Mouse (Mus musculus) layer of hippocampus, postnatal 25 days (tissue): ENCODE data around the gene Snx13. TPM values are rescaled to one million over a fixed set of nuclear protein-coding genes. Genes with fewer than 3 reads are reported as not detected.

Experiments
- DNase-seq, 2 experiments: peaks; one replicate each; pipeline ENCODE4 v3.0.0; 2022; ENCODE audit warnings: mixed read lengths in 2 of 2, low spot score in 1 of 2; ENCODE audit errors: extremely low spot score in 1 of 2
- total RNA-seq, 2 experiments: library from RNA; stranded (reverse); gene quantifications; 2 replicates each; pipeline ENCODE4 v1.2.3; 2021

Snx13 gene
- total RNA-seq: 10 to 100 TPM; 56.6 to 63.1 TPM

DNA sequence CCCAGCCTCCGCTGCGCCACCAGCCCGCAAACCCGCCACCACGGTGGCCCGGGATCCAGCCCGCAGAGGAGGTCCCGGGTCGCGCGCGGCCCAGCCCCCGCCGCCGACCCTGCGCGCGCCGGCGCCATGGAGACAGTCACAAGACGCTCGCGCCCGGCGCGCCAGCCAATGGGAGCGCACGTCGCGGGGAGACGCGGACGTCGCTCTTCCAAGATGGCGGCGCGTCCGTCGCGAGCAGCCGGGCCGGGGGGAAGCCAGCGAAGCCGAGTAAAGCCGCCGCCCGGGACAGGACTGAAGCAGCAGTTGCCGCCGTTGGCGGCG, at the start of gene Snx13:
TSS of gene Snx13 (plus strand) at position 188 of the 321 bp plus-strand sequence.
- peak; percentile 82 for DNase-seq

DNA sequence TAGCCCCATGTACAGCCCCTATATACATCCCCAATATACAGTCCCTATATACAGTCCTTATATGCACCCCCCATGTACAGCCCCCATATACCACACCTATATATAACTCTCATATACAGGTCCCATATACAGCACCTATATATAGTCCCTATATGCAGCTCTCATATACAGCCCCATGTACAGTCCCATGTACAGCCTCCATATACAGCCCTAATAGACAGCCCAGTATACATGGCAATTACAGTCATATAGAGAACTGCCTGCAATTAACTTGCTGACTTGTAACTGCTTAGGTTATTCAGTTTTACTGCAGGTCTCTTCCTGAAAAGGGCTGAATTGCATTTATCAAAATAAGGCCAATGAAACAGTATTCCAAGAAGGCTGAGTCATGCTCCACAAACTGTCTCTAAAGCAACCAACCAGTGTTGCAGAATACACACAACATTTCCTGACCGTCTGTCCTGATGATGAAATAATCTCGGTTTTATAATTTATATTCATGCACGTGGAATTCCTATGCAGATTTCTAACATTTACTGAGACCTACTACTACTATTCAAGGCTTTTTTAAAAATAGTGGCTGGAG, 49.3 kb upstream of the Snx13 start:
- no peak for DNase-seq

GRCm38 (mm10) chr12:34998778-34999467, 48.1 kb upstream of the Snx13 start:
- DNase-seq: no peak

DNA sequence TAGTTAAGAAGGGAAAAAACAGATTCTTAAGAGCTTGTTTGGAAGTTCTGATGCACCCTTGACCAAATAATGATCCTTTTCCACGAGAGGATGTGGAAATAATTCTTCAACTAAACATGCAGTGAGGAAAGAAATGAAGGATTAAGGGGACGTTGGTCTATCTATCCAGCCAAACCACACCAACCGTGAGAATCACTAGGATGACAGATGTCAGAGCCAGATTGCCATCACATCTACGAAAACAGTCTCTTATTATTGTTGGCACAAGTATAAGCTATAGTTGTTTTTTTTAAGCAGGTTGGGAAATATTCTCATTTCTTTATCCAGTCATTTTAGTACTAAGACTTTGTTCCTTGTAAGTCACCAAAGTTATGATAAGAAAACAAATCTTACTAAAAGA, 46.7 kb upstream of the Snx13 start:
- DNase-seq: no peak

DNA sequence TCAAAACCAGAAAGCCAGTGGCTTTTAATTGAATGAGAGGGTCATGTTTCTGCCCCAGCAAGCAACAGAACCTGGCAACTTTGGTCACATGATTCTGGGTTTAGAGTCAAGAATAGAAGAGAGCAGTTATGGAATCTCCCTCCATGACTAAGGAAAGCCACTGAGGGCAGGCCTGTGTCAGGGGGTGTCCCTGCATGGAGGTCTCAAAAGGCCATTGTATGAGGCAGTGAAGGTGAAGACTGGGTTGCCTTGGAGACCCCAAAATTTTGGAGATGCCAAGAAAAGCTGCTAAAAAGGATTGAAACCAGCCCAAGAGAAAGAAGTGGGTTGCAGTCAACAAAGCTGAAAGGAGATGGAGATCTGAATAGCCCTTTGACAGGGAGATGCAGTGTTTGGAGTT, 41.2 kb upstream of the Snx13 start:
- DNase-seq: no peak

GRCm38 (mm10) chr12:35007851-35008250, 39.1 kb upstream of the Snx13 start:
- no peak for DNase-seq

- DNase-seq: no peak
These were observed 38.4 kb upstream of the Snx13 start for GRCm38 (mm10) chr12:35008340-35009137.

DNA sequence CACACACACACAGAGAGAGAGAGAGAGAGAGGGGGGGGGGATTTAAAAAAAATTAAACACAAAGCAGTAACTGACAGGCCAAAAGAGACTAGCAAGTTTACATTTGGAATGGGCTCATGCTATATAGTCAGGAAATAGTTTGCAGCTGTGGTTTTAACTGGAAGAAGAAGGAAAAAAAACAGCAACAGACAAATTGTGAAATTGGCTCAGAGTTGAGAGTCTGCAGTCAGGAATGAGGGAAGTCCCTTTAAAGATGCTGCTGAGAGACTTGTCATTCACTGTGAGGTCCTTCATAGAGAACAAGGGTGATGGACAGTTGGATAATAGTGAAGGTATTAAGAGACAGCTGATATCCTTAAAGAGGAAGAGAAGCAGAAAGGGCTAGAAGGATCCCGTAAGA, 35.5 kb upstream of the Snx13 start:
- no peak for DNase-seq

GRCm38 (mm10) chr12:35013950-35014349, 33.0 kb upstream of the Snx13 start:
- no peak for DNase-seq

- DNase-seq: no peak
These were observed 30.9 kb upstream of the Snx13 start for GRCm38 (mm10) chr12:35016056-35016455.

- no peak for DNase-seq
These were observed 30.3 kb upstream of the Snx13 start for GRCm38 (mm10) chr12:35016481-35017250.

DNA sequence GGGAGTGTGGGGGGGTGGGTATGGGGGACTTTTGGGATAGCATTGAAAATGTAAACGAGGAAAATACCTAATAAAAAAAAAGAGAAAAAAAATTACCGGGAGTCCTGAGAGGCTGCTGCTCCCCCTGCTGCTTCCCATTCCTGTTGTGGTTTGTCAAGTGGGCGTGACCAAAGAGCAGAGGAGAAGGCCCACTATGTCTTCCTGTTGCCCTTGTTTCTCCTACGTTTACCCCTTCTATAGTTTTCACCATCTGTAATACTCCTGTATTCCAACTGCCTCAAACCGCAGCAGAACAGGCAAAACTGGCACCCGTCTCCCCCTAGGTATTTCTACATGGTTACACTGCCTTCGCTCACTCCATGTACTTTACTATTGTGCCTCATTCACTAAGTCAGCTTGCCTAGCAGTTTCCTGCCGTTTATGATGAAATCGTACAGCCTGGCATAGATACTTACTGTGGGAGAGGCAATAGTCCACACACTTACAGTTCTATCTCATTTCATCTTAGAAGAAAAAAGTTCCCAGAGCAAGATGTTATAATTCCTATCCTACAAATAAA, 28.2 kb upstream of the Snx13 start:
- no peak for DNase-seq

DNA sequence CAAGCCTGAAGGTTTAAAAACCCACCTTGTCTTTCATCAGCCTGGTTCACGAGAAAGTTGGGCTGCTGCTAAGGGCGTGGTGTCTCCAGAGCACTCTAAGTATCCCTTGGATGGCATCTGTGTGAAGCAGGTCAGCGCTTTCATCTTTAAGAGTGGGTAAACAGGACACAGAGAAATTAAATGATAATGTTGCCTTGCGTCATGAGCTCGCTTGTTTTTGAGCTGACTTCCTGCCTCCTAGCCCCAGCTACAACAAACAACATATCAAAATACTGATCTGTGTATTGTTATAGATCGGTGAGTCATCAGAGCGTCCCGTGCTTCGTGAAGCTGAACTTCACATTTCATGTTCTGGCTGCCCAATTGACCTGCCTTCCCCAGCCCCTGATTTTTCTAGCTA, 25.7 kb upstream of the Snx13 start:
- no peak for DNase-seq

DNA sequence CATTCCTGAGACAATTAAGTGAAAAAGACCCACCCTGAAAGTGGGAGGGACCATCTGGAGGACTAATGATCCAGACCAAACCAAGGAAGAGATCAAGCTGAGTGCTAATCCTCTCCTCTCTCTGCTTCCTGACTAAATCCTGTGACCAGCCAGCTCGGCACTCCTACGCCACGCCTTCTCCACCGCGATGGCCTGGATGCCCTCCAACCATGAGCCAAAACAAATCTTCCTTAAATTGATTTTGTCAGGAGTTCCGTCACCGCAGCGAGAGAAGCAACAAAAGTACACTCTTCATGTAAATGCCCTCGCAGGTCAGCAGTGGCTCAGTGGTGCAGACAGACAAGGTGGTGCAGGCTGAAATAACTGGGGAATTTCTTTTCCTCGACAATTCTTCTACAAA, 24.9 kb upstream of the Snx13 start:
- no peak for DNase-seq

DNA sequence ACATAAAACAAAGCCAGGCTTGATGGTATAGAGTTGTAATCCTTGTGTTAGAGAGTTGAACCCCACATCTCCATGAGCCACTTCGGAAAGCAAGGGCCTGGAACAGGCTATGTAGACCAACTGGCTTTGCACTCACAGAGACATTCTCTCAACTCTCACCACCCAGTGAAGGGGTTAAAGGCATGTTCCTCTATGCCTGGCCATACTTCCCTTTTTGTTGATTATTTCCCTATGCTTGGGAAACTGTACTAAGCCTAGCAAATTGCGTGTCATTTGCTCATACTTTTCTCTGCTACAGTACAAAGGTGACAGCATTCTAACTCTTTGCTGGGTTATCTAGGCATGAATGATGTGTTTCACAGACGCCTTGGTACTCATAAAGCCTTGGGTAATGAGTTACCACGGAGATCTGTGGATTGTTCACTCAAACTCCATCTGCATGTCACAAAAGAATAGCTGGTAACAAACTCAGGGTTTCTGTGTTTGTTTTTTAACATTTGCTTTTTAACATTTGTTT, 21.0 kb upstream of the Snx13 start:
- DNase-seq: no peak

DNA sequence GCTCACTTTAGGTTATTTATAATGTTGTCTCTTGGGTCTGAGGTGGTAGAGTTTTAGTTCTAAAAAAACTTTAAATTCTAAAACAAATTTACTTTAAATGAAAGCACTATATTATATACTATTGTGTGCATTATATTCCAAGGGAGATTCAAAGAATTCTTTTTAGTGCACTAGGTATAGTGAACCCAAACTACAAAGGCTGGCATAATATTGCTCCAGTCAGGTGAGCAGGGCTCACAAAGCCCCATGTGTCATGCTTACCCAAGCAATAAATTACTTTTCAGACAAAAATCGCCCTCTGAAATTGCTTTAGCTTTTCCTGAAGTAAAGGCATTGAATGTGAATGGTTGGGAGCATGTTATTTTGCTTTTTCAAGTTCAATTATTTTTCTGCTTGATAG, 19.5 kb upstream of the Snx13 start:
- no peak for DNase-seq

GRCm38 (mm10) chr12:35038668-35039570, 8.1 kb upstream of the Snx13 start:
- DNase-seq: peak in 1 of 2 experiments; percentile 25

- DNase-seq: no peak
These were observed 7.4 kb upstream of the Snx13 start for GRCm38 (mm10) chr12:35039571-35039936.

DNA sequence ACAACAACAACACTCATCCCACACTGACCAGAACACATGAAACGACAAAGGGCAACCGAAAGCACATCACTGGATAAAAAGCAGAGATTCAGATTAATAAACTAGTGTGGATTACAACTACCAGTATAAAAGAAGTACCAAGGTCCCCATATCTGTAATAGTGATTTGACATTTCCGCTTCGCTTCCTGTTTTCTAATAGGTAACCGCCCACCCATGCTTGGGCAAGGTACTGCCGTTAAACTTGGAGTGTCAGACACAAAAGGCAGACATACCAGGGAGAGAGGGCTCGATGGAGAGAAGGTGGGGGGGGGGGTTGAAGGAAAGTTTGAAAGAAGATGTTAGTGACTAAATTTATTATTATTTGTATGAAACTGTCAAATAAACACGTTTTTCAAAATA, 5.0 kb upstream of the Snx13 start:
- DNase-seq: no peak
